Mouse (Mus musculus): ENCODE data around the gene Plekho2. TPM values are rescaled to one million over a fixed set of nuclear protein-coding genes. Genes with fewer than 3 reads are reported as not detected.

Gene Plekho2
- total and polyA plus RNA-seq, 3 experiments: 7.6 to 12.9 TPM; not detected in 1

DNA sequence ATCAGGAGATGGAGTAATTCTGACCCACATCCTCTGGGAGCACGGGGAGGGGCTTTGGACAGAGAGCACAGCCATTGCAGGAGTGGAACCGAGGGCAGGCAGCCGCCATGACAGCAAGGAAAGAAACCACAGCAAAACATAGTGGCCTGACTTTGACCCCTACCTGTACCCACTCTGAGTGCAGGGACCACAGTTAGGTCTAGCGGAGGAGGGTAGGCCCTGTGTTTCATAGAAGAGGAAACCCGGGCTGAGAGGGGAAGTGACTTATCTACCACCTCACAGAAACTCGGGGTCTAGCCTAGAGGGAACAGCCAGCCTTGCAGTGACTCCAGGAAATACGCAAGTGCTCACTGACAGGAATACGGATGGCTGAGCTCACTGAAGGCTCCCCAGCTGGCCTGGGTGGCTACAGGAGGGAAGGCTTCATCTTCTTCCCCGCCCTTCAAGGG lies 1.0 kb downstream of the Plekho2 start (continued):
- TF ChIP-seq ETS1 (IDR thresholded peaks at IDR 0.05; ENCODE audit: low read depth, low read length) (peak; percentile 92), ZKSCAN1 (IDR thresholded peaks at IDR 0.05; ENCODE audit: low read depth, low read length) (no peak), ZC3H11A (IDR thresholded peaks at IDR 0.05; ENCODE audit: low read depth, low read length) (no peak), RCOR1 (IDR thresholded peaks at IDR 0.05; ENCODE audit: low read depth, low read length) (0 out of 2 replicates have a peak, but pooled peaks have one; percentile 64), USF2 (IDR thresholded peaks at IDR 0.05; ENCODE audit: borderline replicate concordance in 1 of 2, insufficient read depth in 1 of 2, low read depth in 1 of 2, low read length in 2 of 2) (no peak), E2F4 (IDR thresholded peaks at IDR 0.05; ENCODE audit: borderline replicate concordance, low read depth, low read length) (no peak), MYC (IDR thresholded peaks at IDR 0.05; ENCODE audit: low read depth, low read length) (peak; percentile 61; the same call in 1 of the 2 replicates), BHLHE40 (IDR thresholded peaks at IDR 0.05; ENCODE audit: borderline replicate concordance, low read depth, low read length) (peak; percentile 50; the same call in 1 of the 2 replicates), ZMIZ1 (IDR thresholded peaks at IDR 0.05; ENCODE audit: low read depth, low read length) (no peak), CTCF (IDR thresholded peaks at IDR 0.05 in 2 of 3, conservative IDR thresholded peaks at IDR 0.05 in 1 of 3; ENCODE audit: control insufficient read depth in 1 of 3, insufficient read depth in 1 of 3, low read depth in 2 of 3, low read length in 3 of 3, poor library complexity in 1 of 3, severe bottlenecking in 1 of 3) (no peak), KAT2A (conservative IDR thresholded peaks at IDR 0.05; ENCODE audit: low read depth, low read length) (no peak), SIN3A (IDR thresholded peaks at IDR 0.05; ENCODE audit: low read length) (peak; percentile 91), NRF1 (IDR thresholded peaks at IDR 0.05; ENCODE audit: insufficient read depth, low read depth, low read length, poor library complexity, severe bottlenecking) (no peak), TAL1 (IDR thresholded peaks at IDR 0.05; ENCODE audit: low read length) (peak; percentile 89), HCFC1 (IDR thresholded peaks at IDR 0.05; ENCODE audit: low read depth, low read length) (peak; percentile 72)

GRCm38 (mm10) chr9:65577511-65578196 lies 2.2 kb downstream of the Plekho2 start:
- H3K4me1 ChIP-seq (ENCODE audit: control insufficient read depth in 1 of 2, insufficient read depth in 2 of 2, low read length in 2 of 2): peaks cover 13 to 45% of the 10 kb centered on the region in 2 experiments

More at GRCm38 (mm10) chr9:65577511-65578196, 2.2 kb downstream of the Plekho2 start:
- no peaks in the 10 kb centered on the region for H3K27me3 ChIP-seq (ENCODE audit: control insufficient read depth in 1 of 2, insufficient read depth in 2 of 2, low read length in 2 of 2)
- H3K27ac ChIP-seq (ENCODE audit: control insufficient read depth, low read depth, low read length): peak overlapping the region; percentile 88; the same call in 1 of the 2 replicates
- H3K9ac ChIP-seq (ENCODE audit: control insufficient read depth, low read depth, low read length, poor library complexity, severe bottlenecking): peak overlapping the region; percentile 21; the same call in 1 of the 2 replicates
- DNase-seq (ENCODE audit: low read depth, low spot score): no peak
- H3K4me3 ChIP-seq (ENCODE audit: control insufficient read depth in 1 of 2, insufficient read depth in 1 of 2, low read depth in 2 of 2, low read length in 2 of 2): no peak overlapping the region; a peak in 1 of 4 replicates
- peaks cover 15% of the 10 kb centered on the region for H3K79me2 ChIP-seq (ENCODE audit: control insufficient read depth, insufficient read depth, low read length, poor library complexity)
- no peaks in the 10 kb centered on the region for H3K9me3 ChIP-seq (replicated peaks; ENCODE audit: insufficient read depth, low read length)
- TF ChIP-seq RAD21 (IDR thresholded peaks at IDR 0.05; ENCODE audit: low read depth, low read length) (peak; percentile 29), GATA1 (IDR thresholded peaks at IDR 0.05; ENCODE audit: low read depth, low read length) (no peak), ZC3H11A (IDR thresholded peaks at IDR 0.05; ENCODE audit: low read depth, low read length) (no peak; the same call in 1 of the 2 replicates), NELFE (IDR thresholded peaks at IDR 0.05; ENCODE audit: low read depth, low read length) (no peak), TCF12 (IDR thresholded peaks at IDR 0.05; ENCODE audit: low read depth, low read length) (no peak), MXI1 (IDR thresholded peaks at IDR 0.05; ENCODE audit: low read depth, low read length) (0 out of 2 replicates have a peak, but pooled peaks have one; percentile 26), SIN3A (IDR thresholded peaks at IDR 0.05; ENCODE audit: low read length) (peak; percentile 45; the same call in 1 of the 2 replicates), MYB (IDR thresholded peaks at IDR 0.05; ENCODE audit: low read depth, low read length) (no peak), CHD1 (IDR thresholded peaks at IDR 0.05; ENCODE audit: low read depth, low read length) (no peak), NRF1 (IDR thresholded peaks at IDR 0.05; ENCODE audit: insufficient read depth, low read depth, low read length, poor library complexity, severe bottlenecking) (no peak), ZNF384 (IDR thresholded peaks at IDR 0.05; ENCODE audit: low read depth, low read length) (no peak), TAL1 (IDR thresholded peaks at IDR 0.05; ENCODE audit: low read length) (no peak), MEF2A (IDR thresholded peaks at IDR 0.05; ENCODE audit: extremely low read depth, insufficient replicate concordance, low read depth, low read length, poor library complexity, severe bottlenecking) (no peak), USF1 (IDR thresholded peaks at IDR 0.05; ENCODE audit: low read depth, low read length) (no peak), CTCF (IDR thresholded peaks at IDR 0.05 in 2 of 3, conservative IDR thresholded peaks at IDR 0.05 in 1 of 3; ENCODE audit: control insufficient read depth in 1 of 3, insufficient read depth in 1 of 3, low read depth in 2 of 3, low read length in 3 of 3, poor library complexity in 1 of 3, severe bottlenecking in 1 of 3) (peak in 1 of 3 experiments; percentile 37; a peak in 2 of 6 replicates), TBP (IDR thresholded peaks at IDR 0.05; ENCODE audit: low read depth, low read length) (no peak), JUND (IDR thresholded peaks at IDR 0.05; ENCODE audit: low read depth, low read length) (no peak), E2F4 (IDR thresholded peaks at IDR 0.05; ENCODE audit: borderline replicate concordance, low read depth, low read length) (no peak), ZKSCAN1 (IDR thresholded peaks at IDR 0.05; ENCODE audit: low read depth, low read length) (no peak), MAZ (IDR thresholded peaks at IDR 0.05; ENCODE audit: low read depth, low read length) (no peak), SMC3 (IDR thresholded peaks at IDR 0.05; ENCODE audit: low read depth, low read length) (peak; percentile 44)
- peaks cover 0 to 36% of the 10 kb centered on the region in 2 experiments; a peak in 2 of 4 replicates for H3K36me3 ChIP-seq (ENCODE audit: control insufficient read depth in 1 of 2, insufficient read depth in 2 of 2, low read length in 2 of 2)

Measured in MEL (cell line).